Mouse (Mus musculus) layer of hippocampus, adult 9-10 months (tissue): ENCODE data around the gene Esrra.
"Not testable (repeated sequence)": the region's sequence is repeated elsewhere in the genome, so short reads cannot be mapped to it uniquely, and the experiment has no call there.

Source experiments
- DNase-seq: peaks from one replicate; pipeline ENCODE4 v3.0.0; 2022; ENCODE audit warnings: low spot score

The Esrra gene

GRCm38 (mm10) chr19:6920741-6921636, 624 bp downstream of the Esrra start:
- no peak for DNase-seq

- no peak for DNase-seq
These were observed 1.5 kb downstream of the Esrra start for GRCm38 (mm10) chr19:6919876-6920740.

- DNase-seq = no peak
These were observed 2.2 kb downstream of the Esrra start for GRCm38 (mm10) chr19:6919431-6919830.

- DNase-seq = no peak
These were observed 3.3 kb downstream of the Esrra start for GRCm38 (mm10) chr19:6918321-6918720.

DNA sequence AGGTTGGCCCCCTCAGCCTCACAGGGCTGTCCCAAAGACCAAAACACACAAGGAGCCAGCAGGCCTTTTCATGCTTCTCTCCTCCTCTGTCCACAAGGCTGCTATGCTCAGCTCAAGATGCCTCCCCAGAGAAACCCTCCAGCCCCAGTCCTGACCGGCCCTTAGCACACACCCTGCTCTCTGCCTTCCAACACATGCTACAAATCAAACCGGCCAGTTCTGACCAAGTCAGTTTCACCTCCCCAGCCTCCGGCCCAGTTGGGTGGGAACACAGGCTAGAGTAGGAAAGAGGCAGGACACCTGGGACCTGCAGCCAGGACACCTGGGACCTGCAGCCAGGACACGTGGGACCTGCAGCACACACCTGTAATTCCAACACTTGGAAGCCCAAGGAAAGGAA, 5.1 kb downstream of the Esrra start:
- DNase-seq = no peak

GRCm38 (mm10) chr19:6915276-6915675, 6.3 kb downstream of the Esrra start:
- no peak for DNase-seq

GRCm38 (mm10) chr19:6914540-6914939, 7.1 kb downstream of the Esrra start:
- no peak for DNase-seq

DNA sequence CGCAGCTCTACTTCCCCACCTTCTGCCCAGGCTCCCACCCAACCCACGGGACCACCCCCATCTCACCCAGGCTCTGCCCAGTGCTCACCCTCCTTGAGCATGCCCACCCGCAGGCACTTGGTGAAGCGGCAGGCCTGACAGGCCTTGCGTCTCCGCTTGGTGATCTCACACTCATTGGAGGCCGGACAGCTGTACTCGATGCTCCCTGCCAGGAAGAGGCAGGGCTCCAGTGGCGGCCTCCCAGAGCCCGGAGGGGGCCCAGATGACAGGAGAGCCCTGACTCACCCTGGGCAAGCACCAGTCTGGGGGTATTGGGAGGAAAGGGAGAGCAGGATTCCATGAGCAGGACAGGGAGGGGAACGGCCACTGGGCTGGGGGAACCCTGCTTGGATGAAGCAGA, 7.6 kb downstream of the Esrra start:
- no peak for DNase-seq

DNA sequence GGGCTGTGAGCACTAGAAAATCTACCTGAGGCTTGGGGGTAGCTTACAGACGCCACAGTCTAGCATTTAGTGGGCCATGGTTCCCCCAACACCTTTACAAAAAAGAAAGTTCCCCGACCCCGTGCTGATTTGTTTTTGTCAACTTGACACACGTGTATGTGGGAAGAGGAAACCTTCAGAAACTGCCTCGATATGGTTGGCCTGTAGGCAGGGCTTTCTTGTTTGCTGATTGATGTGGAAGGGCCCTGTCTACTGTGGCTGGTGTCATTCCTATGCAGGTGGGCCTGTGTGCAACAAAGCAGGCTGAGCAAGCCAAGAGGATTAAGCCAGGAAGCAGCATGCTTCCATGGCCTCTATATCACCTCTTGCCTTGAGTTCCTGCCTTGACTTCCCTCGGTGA, 8.6 kb downstream of the Esrra start:
- no peak for DNase-seq

- no peak for DNase-seq
These were observed 9.2 kb downstream of the Esrra start for GRCm38 (mm10) chr19:6912205-6912970.

GRCm38 (mm10) chr19:6911101-6912074, 10.2 kb downstream of the Esrra start:
- no peak for DNase-seq

DNA sequence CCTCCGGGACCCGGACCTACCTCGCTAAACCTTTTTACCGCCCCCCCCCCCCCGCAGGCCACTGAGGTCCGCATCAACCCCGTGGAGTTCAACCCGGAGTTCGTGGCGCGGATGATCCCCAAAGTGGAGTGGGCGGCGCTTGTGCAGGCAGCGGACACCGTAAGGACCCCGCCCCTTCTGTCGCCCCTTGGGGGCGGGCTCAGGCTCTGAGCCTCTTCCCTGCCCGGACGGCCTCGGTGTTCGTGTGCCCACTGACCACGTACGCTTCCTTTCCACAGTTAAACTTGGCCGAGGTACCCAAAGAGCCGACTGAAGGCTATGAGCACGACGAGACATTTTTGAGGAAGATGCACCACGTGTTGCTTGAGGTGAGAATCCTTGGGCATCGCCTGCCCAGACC, 11.3 kb downstream of the Esrra start:
- DNase-seq = not testable (repeated sequence)

- DNase-seq = peak; percentile 82
These were observed 11.9 kb downstream of the Esrra start, which contains the start of the genes Trmt112 and Prdx5 for GRCm38 (mm10) chr19:6909507-6910289. Gene Trmt112, plus strand, starts transcription at chr19:6909698. Gene Prdx5, minus strand, starts transcription at chr19:6910106.

- no peak for DNase-seq
These were observed 12.6 kb downstream of the Esrra start for GRCm38 (mm10) chr19:6909021-6909420.

DNA sequence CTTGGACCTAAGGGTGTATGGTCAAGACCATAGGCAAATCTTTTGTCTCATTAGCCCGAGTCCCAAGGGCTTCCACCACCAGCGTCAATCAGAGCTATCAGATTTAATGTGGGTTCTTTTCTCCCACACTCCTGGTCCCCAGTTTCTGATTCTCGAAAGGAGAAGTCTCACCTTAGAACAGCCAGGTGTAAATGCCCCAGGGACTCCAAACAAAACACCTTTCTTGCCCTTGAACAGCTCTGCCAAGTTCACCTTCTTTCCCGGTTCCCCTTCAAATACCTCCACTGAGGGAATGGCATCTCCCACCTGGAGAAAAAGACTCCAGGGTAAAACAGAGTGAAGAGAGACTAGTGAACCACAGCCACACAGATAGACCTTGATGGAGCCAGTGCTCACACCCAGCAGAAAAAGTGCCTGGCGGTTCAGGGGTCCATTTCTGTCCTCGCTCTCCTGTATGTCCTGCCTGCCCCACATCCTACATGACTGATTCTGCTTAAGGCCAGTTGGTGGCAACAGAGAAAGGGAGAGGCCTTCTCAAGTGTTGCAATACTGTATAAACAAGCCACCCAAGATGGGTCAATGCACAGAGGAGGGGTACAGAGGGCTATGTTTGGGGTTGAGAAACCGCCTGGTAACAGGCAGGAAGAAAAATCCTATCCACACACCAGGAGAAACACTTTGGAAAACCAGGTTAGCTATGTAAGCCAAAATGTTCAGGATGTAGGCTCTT, 13.6 kb downstream of the Esrra start:
- no peak for DNase-seq

- DNase-seq = no peak
These were observed 14.5 kb downstream of the Esrra start for GRCm38 (mm10) chr19:6907094-6907493.

DNA sequence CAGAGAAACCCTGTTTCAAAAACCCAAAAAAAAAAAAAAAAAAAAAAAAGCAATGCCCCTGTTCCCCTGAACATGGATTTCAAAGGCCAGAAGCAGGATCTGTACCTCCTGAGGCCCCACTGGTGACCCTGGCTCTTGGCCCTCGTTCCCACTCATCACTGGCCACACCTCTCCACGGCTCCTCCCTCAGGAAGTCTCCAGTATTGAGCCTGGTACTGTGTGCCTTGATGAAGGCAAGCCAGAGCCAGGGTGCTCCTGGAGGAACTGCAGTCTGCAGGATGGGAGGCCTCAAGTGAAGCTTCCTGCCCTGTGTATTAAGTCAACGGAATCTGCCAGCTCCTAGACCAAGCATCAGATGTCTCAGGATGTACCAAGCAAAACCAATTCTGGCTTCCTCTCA, 15.4 kb downstream of the Esrra start:
- no peak for DNase-seq

DNA sequence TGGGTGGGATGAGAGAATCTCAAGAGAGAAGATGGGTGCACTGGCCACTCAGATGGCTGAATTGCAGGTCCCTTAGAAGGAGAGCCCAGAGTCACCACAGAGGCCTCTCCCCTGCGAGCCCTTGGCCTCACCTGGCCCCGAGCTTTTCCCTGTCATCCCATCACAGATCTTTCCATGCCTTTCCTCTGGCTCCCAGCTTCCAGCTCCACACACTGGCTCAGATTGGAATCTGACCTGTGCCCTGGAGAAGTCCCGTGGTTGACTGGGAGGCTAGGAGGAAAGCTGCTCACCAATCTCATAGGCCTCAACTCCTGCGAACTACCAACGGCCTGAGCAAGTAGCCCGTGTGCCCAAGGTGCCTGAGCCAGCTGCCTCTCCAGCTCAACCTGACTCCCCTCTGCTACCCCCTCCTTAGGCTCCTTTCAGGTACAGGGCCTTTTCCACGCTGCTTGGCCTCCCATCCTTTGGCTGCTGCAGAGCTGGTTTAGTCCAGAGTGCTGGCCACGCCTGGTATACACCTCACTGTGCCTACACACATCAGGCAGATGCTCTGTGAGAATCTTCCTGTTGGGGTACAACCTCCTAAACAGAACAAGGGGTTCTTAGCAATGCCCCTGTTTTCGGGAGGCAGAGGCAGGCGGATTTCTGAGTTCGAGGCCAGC, 16.0 kb downstream of the Esrra start:
- DNase-seq = no peak

GRCm38 (mm10) chr19:6904846-6905245, 16.8 kb downstream of the Esrra start:
- DNase-seq = no peak
